Mouse (Mus musculus) spleen, postnatal 4 days (tissue): ENCODE results near the gene Hirip3.
"Not testable (repeated sequence)": the region's sequence is repeated elsewhere in the genome, so short reads cannot be mapped to it uniquely, and the experiment has no call there.

Experiments
- DNase-seq, 2 experiments: peaks; one replicate each; pipeline ENCODE4 v3.0.0; 2022; ENCODE audit warnings: low spot score in 2 of 2

Gene Hirip3

DNA sequence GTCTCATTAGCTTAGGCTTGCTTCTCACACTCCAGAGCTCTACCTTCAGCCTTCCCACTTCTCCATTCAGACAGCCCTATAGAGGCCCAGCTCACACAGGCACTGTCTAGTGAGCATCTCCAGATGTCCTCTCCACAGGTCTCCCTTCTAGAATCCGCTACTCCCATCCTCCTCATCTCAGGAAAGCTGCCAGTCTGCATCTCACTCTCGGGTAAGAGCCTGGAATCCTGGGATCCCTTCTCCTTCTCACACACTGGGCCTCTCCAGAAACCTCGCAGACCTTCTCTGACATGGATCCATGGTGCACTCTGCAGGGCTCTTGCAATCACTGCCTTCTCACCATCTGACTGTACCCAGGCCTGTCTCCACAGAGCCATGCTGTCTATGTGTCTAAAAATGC lies 6.1 kb upstream of the Hirip3 start:
- DNase-seq = no peak

DNA sequence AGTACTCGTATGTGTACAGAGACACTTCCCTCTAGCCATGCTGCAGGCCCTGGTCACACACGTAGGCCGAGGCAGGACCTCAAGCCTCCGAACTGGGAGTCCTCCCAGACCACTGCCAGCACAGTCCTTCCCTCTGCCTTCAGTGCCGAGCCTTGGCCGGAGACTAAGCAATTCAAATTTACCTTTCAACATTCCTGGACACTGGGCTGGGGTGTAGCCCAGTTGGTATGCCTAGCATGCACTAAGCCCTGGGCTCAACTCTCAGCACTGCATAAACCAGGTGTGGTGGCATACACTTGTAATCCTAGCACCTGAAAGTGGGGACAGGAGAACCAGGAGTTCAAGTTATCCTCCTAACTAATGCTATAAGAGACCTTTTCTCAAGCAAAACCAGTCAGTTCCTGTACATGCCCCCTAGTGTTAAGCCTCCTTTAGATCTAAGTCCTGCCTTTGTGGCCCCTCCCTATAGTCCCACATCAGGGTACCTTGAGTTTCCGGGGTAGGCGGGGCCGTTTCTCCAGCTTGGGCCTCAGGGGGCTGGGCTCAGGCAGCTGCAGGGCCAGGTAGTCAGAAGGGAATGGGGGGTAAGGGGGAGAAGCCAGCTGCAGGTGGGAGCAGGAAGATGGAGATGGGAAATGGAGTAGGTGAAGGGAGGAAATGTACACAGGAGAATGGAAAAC lies 4.9 kb upstream of the Hirip3 start:
- DNase-seq = peak in 1 of 2 experiments; percentile 58

- DNase-seq = peak in 1 of 2 experiments; percentile 56
Observed at GRCm38 (mm10) chr7:126860987-126861386, 785 bp upstream of the Hirip3 start.

- peak; percentile 91 to 97 for DNase-seq
Observed at GRCm38 (mm10) chr7:126862147-126862784, 494 bp downstream of the Hirip3 start, which contains the start of gene Ino80e. Gene Ino80e, minus strand, starts transcription at chr7:126862377.

DNA sequence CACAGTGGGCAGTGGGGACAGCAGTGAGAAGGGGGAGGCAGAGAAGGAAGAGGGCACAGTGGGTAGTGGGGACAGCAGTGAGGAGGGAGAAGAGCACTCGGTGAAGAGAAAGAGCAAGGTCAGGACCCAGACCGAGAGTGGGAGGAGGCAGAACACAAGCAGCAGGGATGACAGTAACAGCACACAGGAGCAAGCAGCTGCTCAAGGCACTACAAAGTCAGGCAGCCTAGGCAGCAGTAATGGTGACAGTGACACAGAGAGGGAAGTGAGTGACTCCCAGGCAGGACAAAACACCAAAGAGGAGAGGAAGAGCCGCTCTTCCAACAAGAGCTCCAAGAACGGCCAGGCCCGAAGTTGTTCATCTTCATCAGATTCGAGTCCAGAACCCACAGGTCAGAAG lies 2.0 kb downstream of the Hirip3 start:
- peak in 1 of 2 experiments; percentile 62 for DNase-seq

- no peak for DNase-seq
Observed at GRCm38 (mm10) chr7:126867534-126867933, 5.8 kb downstream of the Hirip3 start.

DNA sequence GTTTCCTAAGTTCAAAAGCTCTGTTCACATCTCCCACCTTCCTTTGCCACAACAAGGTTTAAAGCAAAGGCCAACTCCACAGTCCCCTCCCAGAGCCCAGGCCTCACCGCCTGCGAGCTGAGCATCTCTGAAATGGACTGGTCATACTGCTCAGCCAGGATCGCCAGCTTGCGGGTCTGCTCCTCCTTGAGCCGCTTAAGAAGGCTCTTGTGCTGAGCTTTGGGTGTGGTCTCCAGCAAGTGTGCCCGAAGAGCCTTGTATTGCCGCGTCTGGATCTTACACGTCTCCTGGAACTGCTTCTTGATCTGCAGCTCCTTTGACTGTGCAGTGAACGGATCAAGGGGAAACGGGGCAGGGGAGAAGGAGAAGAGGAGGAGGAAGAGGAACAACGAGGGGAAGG lies 6.2 kb downstream of the Hirip3 start:
- DNase-seq = peak in 1 of 2 experiments; percentile 54

DNA sequence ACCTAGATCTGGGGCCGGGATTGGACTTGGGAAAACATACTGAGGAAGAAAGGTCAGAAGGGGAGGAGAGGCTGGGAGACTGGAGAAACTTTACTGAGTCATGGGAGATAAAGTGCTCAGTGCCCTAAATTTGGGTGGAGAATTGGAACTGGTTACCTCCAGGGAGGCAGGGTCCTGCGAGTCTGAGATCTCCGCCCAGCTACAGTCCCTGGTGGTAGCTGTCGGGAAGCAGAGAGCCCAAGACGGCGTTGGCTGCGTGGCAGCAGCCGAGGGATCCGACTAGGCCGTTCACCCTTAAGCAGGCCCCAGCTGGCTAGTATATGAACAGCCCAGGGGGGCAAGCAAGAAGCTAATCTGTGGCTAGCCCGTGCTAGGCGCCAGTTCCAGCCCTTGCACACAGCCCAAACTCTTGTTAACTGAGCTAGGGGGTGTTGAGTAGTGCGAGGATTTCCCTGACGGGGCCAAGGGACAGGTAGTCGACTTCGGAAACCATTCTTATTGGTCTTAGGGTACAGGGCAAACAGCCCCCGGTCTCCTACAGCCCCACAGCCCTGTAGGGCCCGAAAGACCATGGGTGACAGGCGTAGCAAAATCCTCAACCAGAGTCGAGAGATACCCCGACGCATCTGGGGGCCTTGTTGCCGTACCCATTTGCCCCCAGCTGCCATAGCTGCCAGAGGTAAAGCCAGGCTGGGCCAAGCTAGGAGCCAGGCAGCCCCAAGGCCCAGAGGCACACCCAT lies 8.2 kb downstream of the Hirip3 start:
- peak in 1 of 2 experiments; percentile 55 for DNase-seq

DNA sequence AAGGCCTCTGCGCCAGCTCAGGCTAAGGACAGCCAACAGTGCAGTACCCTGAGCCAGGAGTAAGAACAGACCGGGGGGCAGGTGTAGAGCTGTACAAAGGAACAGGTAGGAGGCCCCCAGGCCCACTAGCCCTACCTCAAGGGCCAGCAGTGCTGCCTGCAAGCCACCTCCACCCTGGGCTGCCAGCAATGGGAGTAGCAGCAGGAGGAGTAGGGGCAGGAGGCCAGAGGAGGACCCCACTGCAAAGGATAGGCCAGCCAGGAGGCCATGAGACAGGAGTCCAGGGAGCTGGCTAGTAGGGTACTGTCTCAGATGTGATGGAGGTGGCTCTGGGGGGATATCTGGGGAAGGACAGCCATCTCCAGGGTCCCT lies 8.7 kb downstream of the Hirip3 start:
- DNase-seq = peak in 1 of 2 experiments; percentile 58

DNA sequence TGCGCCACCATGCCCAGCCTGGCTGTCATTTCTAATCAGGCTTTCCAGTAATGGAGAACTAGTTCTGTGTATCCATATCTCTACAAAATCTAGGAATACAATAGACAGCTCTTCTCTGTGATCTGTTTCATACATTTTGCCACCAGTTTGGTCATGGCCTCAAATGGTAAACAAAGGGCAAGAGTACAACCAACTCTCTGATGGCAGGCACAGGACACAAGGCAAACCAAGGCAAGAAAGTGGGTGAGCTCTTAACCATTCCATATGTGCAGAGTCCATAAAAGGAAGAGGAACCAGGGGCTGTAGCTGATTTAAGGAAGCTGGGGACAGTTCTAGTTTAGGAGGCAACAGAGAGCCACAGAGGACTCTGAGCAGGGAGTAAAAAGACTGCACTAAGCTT lies 15.5 kb downstream of the Hirip3 start:
- DNase-seq = no peak

- DNase-seq = no peak
Observed at GRCm38 (mm10) chr7:126881040-126881439, 19.3 kb downstream of the Hirip3 start.

DNA sequence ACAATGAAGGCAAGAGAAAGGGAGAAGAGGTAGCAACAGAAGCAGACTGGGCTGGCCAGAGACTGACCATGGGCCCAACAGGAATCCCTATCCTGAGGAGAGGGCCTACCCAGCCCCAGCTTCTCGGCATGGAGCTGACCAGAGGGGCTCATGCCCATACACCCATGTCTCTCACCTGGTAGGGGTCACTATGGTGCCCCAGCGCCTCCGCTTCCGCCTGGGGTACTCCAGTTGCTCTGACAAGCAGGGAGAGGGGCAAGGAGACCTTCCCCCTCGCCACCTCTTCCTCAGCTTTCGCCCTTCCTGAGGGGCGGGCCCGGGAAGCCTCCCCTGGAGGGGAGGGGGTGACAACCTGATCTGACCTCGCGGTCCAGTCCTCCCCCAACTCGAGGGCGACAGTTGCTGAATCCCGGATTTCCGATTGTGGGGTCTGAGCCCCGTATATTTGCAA lies 22.0 kb downstream of the Hirip3 start:
- DNase-seq = peak in 1 of 2 experiments; percentile 73

DNA sequence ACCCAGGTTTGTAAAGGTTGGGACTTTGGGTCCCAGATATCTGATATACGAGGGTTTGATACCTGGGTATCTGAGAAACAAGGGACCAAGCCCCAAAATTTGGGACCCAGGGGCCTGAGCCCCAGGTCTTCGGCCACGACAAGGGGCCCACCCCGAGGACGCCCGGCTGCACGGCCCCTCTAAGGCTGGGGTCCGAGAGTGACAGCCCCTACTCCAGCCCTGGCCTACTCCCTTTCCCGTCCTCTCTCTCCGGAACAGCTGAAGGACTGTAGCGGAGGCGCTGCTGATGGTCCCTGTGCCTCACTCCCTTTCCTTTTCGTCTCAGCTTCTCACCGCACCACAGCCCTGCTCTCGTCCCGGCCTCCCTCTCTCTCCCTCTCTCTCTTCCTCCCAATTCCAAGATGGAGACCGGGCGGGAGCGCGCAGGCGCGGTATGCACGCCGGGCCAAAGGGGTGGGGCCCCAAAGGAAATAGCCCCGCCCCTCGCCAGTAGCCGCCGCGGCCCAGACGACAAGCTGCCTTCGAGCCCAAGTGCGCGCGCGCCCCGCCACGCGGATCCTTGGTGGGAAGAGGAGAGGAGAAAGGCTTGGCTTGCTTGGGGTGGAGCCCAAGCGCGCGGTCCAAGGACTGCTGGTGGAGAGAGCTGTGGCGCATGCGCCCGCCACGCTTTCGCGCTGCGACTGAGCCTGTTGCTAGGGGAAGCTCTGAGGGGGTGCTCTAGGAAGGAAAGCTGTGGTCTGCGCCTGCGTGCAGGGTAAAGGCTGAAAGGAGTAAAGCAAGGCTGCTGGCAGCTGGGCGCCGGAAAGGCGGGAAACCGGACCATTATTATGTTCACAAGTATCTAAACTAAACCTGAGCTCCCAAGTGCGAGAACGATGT lies 22.8 kb downstream of the Hirip3 start, which contains the start of gene Taok2:
TSS of gene Taok2 (minus strand) at position 418 of the 879 bp plus-strand sequence.
- DNase-seq = peak; percentile 97 to 99

- no peak for DNase-seq
Observed at GRCm38 (mm10) chr7:126887281-126887680, 25.5 kb downstream of the Hirip3 start.

GRCm38 (mm10) chr7:126888852-126889251 lies 27.1 kb downstream of the Hirip3 start:
- DNase-seq = no peak

GRCm38 (mm10) chr7:126896912-126897311 lies 35.1 kb downstream of the Hirip3 start:
- peak in 1 of 2 experiments; percentile 66 for DNase-seq

GRCm38 (mm10) chr7:126897390-126898101 lies 35.8 kb downstream of the Hirip3 start:
- peak in 1 of 2 experiments; percentile 69 for DNase-seq

GRCm38 (mm10) chr7:126898102-126898990 lies 36.6 kb downstream of the Hirip3 start:
- peak; percentile 98 to 100 for DNase-seq

DNA sequence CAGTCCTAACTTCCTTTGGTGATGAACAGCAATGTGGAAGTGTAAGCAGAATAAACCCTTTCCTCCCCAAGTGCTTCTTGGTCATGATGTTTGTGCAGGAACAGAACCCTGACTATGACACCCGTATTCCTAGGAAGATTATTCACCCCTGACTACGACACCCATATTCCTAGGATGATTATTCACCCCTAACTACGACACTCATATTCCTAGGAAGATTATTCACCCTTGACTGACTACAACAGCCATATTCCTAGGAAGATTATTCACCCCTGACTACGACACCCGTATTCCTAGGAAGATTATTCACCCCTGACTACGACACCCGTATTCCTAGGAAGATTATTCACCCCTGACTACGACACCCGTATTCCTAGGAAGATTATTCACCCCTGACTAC lies 38.0 kb downstream of the Hirip3 start:
- not testable (repeated sequence) for DNase-seq

DNA sequence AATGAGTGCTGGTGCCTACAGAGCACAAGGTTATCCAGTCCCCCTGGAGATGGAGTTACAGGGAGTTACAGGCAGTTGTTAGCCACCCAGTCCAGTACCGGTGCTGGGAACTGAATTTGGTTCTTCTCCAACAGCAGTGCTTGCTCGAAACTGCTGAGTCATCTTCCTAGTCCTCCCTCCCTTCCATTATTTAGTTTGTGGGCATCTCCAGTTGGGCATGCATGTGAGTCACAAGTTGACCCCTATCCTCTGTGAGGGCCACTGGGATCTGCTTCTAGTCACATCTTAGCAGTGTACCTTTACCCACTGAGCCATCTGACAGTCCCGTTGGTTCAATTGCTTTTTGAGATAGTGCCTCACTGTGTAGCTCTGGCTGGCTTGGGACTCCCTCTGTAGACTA lies 43.8 kb downstream of the Hirip3 start:
- DNase-seq = no peak
